Mouse (Mus musculus): ENCODE results near the gene Spata19. TPM values are rescaled to one million over a fixed set of nuclear protein-coding genes. Genes with fewer than 3 reads are reported as not detected.
A peak's percentile ranks its signal among the peaks of the same experiment; 100 is the strongest.

The Spata19 gene
- total RNA-seq (2014; rRNA removed) (not detected in 2 replicates), polyA plus RNA-seq (2012; rRNA removed) (not detected in 2 replicates)

- no peaks in the 10 kb centered on the region for H3K79me2 ChIP-seq (ENCODE audit: control insufficient read depth, insufficient read depth, low read length)
- no peak within 1 kb of the TSS for H3K9ac ChIP-seq (ENCODE audit: low read depth, low read length)
- no peak for DNase-seq (ENCODE audit: extremely low read depth, low read depth, low spot score)
- no peak within 1 kb of the TSS for H3K27ac ChIP-seq (replicated peaks; ENCODE audit: insufficient read depth, low read depth, low read length)
- H3K4me3 ChIP-seq (ENCODE audit: insufficient read depth, low read depth, low read length), result no peak within 1 kb of the TSS
- H3K4me1 ChIP-seq (ENCODE audit: control insufficient read depth, insufficient read depth, low read length), result no peaks in the 10 kb centered on the region
- no peaks in the 10 kb centered on the region for H3K36me3 ChIP-seq (ENCODE audit: control insufficient read depth, insufficient read depth, low read length)
- no peaks in the 10 kb centered on the region for H3K27me3 ChIP-seq (ENCODE audit: control insufficient read depth, insufficient read depth, low read length)
- TF ChIP-seq POLR2A (IDR thresholded peaks at IDR 0.05; ENCODE audit: extremely low read depth, insufficient read depth, low read length) (no peak), CTCF (IDR thresholded peaks at IDR 0.05; ENCODE audit: low read depth, low read length) (no peak)
- WGBS, result 69% methylated on average over 3 of the region's 3 CpGs
Observed at GRCm38 (mm10) chr9:27396500-27396899, at the start of gene Spata19. Spata19 (plus strand) TSS chr9:27396800.

DNA sequence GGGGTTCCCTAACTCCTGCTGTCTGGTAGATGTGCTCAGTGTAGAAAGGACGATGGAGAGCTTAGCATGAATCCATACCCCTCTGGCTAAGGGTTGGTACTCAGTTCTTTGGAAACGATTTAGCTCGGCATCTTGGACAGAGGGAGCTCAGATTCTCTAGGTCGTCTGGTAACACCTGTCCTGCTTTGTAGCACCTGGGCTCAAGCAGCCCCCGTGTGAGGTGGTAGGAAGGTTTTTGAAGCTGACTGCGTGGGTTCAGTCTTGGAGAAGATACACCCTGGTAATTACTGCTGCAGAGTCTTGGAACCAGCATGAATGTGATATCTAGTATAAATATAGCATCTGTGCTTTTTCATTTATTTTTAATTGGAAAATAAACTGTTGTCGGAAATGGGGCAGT is 43.5 kb upstream of the Spata19 start:
- Histone ChIP-seq H3K27ac (replicated peaks; ENCODE audit: insufficient read depth, low read depth, low read length) (no peak overlapping the region), H3K4me3 (ENCODE audit: insufficient read depth, low read depth, low read length) (no peak overlapping the region), H3K27me3 (ENCODE audit: control insufficient read depth, insufficient read depth, low read length) (no peaks in the 10 kb centered on the region), H3K79me2 (ENCODE audit: control insufficient read depth, insufficient read depth, low read length) (no peaks in the 10 kb centered on the region), H3K4me1 (ENCODE audit: control insufficient read depth, insufficient read depth, low read length) (no peaks in the 10 kb centered on the region), H3K9ac (ENCODE audit: low read depth, low read length) (no peak overlapping the region), H3K36me3 (ENCODE audit: control insufficient read depth, insufficient read depth, low read length) (no peaks in the 10 kb centered on the region)
- DNase-seq (ENCODE audit: extremely low read depth, low read depth, low spot score), result peak; percentile 13
- WGBS, result 71% methylated on average over 7 of the region's 7 CpGs
- TF ChIP-seq CTCF (IDR thresholded peaks at IDR 0.05; ENCODE audit: low read depth, low read length) (no peak), POLR2A (IDR thresholded peaks at IDR 0.05; ENCODE audit: extremely low read depth, insufficient read depth, low read length) (no peak)

GRCm38 (mm10) chr9:27357893-27358292 is 38.7 kb upstream of the Spata19 start:
- TF ChIP-seq POLR2A (IDR thresholded peaks at IDR 0.05; ENCODE audit: extremely low read depth, insufficient read depth, low read length), result no peak
- TF ChIP-seq CTCF (IDR thresholded peaks at IDR 0.05; ENCODE audit: low read depth, low read length), result no peak
- Histone ChIP-seq H3K4me1 (ENCODE audit: control insufficient read depth, insufficient read depth, low read length) (no peaks in the 10 kb centered on the region), H3K79me2 (ENCODE audit: control insufficient read depth, insufficient read depth, low read length) (no peaks in the 10 kb centered on the region), H3K4me3 (ENCODE audit: insufficient read depth, low read depth, low read length) (no peak overlapping the region), H3K27ac (replicated peaks; ENCODE audit: insufficient read depth, low read depth, low read length) (no peak overlapping the region), H3K36me3 (ENCODE audit: control insufficient read depth, insufficient read depth, low read length) (no peaks in the 10 kb centered on the region), H3K27me3 (ENCODE audit: control insufficient read depth, insufficient read depth, low read length) (no peaks in the 10 kb centered on the region), H3K9ac (ENCODE audit: low read depth, low read length) (no peak overlapping the region)
- DNase-seq (ENCODE audit: extremely low read depth, low read depth, low spot score), result no peak
- 79% methylated on average over 6 of the region's 6 CpGs for WGBS

DNA sequence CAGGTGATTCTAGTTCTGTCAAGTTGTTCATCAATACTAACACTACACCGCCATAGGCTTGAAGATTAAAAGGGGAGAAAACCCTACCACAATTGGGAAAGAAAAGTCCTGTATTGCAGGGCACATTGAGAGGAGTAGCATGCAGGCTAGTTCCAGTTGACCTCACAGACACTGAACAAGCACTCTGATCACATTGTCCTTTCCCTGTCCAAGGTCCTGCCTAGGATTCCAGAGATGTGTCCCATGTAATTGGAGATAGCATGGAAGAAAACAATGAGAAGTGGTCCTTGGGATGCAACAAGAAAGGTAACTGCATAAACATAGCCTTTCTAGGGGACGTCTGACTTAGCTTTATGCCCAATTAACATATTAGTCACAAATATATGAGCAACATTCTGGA is 29.4 kb upstream of the Spata19 start:
- no peak for DNase-seq (ENCODE audit: extremely low read depth, low read depth, low spot score)

DNA sequence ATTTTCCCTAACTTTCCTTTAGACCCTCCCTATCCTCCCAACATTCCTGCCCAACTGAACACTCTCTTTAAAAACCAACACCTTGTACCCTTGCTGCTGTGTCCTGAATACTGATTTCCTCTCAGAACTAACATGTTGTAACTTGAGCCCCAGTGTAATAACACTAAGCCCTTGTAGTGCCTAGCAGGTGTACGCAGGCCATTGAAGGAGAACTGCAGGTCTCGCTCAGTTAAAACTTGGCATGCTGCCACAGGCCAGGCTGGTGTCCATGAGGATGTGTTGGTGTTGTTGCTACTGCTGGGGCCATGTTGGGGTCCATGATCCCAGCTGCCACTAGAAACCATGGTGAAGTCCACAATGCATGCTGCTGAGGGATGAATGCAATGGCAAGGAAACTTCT is 27.5 kb upstream of the Spata19 start:
- no peak for TF ChIP-seq CTCF (IDR thresholded peaks at IDR 0.05; ENCODE audit: low read depth, low read length)
- DNase-seq (ENCODE audit: extremely low read depth, low read depth, low spot score), result no peak
- H3K27ac ChIP-seq (replicated peaks; ENCODE audit: insufficient read depth, low read depth, low read length), result no peak overlapping the region
- H3K4me3 ChIP-seq (ENCODE audit: insufficient read depth, low read depth, low read length), result no peak overlapping the region
- H3K27me3 ChIP-seq (ENCODE audit: control insufficient read depth, insufficient read depth, low read length), result no peaks in the 10 kb centered on the region
- no peaks in the 10 kb centered on the region for H3K4me1 ChIP-seq (ENCODE audit: control insufficient read depth, insufficient read depth, low read length)
- WGBS, result 85% methylated on average over 2 of the region's 2 CpGs
- H3K79me2 ChIP-seq (ENCODE audit: control insufficient read depth, insufficient read depth, low read length), result no peaks in the 10 kb centered on the region
- no peaks in the 10 kb centered on the region for H3K36me3 ChIP-seq (ENCODE audit: control insufficient read depth, insufficient read depth, low read length)
- H3K9ac ChIP-seq (ENCODE audit: low read depth, low read length), result no peak overlapping the region

More for the DNA sequence above, 29.4 kb upstream of the Spata19 start:
- Histone ChIP-seq H3K4me3 (ENCODE audit: insufficient read depth, low read depth, low read length) (no peak overlapping the region), H3K79me2 (ENCODE audit: control insufficient read depth, insufficient read depth, low read length) (no peaks in the 10 kb centered on the region), H3K27me3 (ENCODE audit: control insufficient read depth, insufficient read depth, low read length) (no peaks in the 10 kb centered on the region), H3K27ac (replicated peaks; ENCODE audit: insufficient read depth, low read depth, low read length) (no peak overlapping the region), H3K4me1 (ENCODE audit: control insufficient read depth, insufficient read depth, low read length) (no peaks in the 10 kb centered on the region), H3K36me3 (ENCODE audit: control insufficient read depth, insufficient read depth, low read length) (no peaks in the 10 kb centered on the region), H3K9ac (ENCODE audit: low read depth, low read length) (no peak overlapping the region)
- WGBS, result 40% methylated on average over 2 of the region's 2 CpGs
- TF ChIP-seq CTCF (IDR thresholded peaks at IDR 0.05; ENCODE audit: low read depth, low read length) (no peak), POLR2A (IDR thresholded peaks at IDR 0.05; ENCODE audit: extremely low read depth, insufficient read depth, low read length) (no peak)

DNA sequence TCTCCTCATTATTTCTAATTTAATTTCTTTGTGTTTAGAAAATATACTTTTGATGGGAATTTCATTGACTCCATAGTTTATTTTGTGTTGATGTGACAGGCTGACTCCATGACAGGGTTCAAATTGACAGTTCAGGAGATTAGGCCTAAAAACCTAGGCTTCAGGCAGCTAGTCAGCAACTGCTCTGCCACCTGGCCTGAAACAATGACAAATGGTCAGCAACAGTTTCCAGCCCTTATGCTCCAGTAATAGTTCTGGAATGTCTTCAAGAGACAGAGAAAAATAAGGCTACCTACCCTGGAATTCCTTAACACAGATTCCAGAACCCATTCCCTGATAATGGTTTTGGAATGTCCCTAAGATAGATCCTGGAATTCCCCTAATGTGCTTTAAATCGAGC is 20.9 kb upstream of the Spata19 start:
- H3K27me3 ChIP-seq (ENCODE audit: control insufficient read depth, insufficient read depth, low read length), result peaks cover 2% of the 10 kb centered on the region; the same call in 1 of the 2 replicates
- no peaks in the 10 kb centered on the region for H3K4me1 ChIP-seq (ENCODE audit: control insufficient read depth, insufficient read depth, low read length)
- H3K36me3 ChIP-seq (ENCODE audit: control insufficient read depth, insufficient read depth, low read length), result no peaks in the 10 kb centered on the region
- H3K79me2 ChIP-seq (ENCODE audit: control insufficient read depth, insufficient read depth, low read length), result no peaks in the 10 kb centered on the region
- DNase-seq (ENCODE audit: extremely low read depth, low read depth, low spot score), result no peak
- TF ChIP-seq CTCF (IDR thresholded peaks at IDR 0.05; ENCODE audit: low read depth, low read length), result no peak
- no peak for TF ChIP-seq POLR2A (IDR thresholded peaks at IDR 0.05; ENCODE audit: extremely low read depth, insufficient read depth, low read length)
- no peak overlapping the region for H3K9ac ChIP-seq (ENCODE audit: low read depth, low read length)
- no peak overlapping the region for H3K27ac ChIP-seq (replicated peaks; ENCODE audit: insufficient read depth, low read depth, low read length)
- no peak overlapping the region for H3K4me3 ChIP-seq (ENCODE audit: insufficient read depth, low read depth, low read length)
- WGBS, result 42% methylated on average over 1 of the region's 1 CpGs
